Mouse (Mus musculus) embryonic fibroblast, embryonic 13.5 days (primary cell): ENCODE data around the gene Usp5.

Experiments
- CTCF ChIP-seq: IDR thresholded peaks from 2 replicates; pipeline ENCODE4 v1.5.1; 2011; ENCODE audit warnings: mild to moderate bottlenecking, control low read depth, low read length, moderate library complexity, borderline replicate concordance; ENCODE audit not compliant: insufficient read depth
- POLR2A ChIP-seq: IDR thresholded peaks from 2 replicates; pipeline ENCODE4 v1.6.1; 2011; ENCODE audit warnings: low read depth, mild to moderate bottlenecking, control low read depth, low read length, moderate library complexity

GRCm38 (mm10) chr6:124767536-124767919 is 61.8 kb downstream of the Usp5 start:
- TF ChIP-seq CTCF: no peak
- TF ChIP-seq POLR2A: no peak
